8 mouse cellular contexts compared by ENCODE assay signal in genomic region chr19:53314530-53315208, GRCm38 (mm10). TPM values are rescaled to one million over a fixed set of nuclear protein-coding genes. Genes with fewer than 3 reads are reported as not detected.
A peak's percentile ranks its signal among the peaks of the same experiment; 100 is the strongest.
DNase-seq lines count a peak whose midpoint lies in the region; ATAC-seq and TF ChIP-seq lines count a peak whose summit lies in the region.

No protein-coding gene starts in this region.

- TF ChIP-seq CTCF in G1E (IDR thresholded peaks at IDR 0.05; ENCODE audit: low read depth, low read length) = no peak
- TF ChIP-seq CTCF in heart, postnatal 0 days (IDR thresholded peaks at IDR 0.05; ENCODE audit: low read depth) = no peak

- peaks cover 27% of the 10 kb centered on the region for H3K4me1 ChIP-seq in heart, embryonic 12.5 days (replicated peaks)
- peaks cover 63% of the 10 kb centered on the region for H3K4me1 ChIP-seq in G1E (ENCODE audit: insufficient read depth, low read depth, low read length)
- H3K4me1 ChIP-seq in heart, postnatal 0 days (ENCODE audit: control insufficient read depth, insufficient read depth) = peaks cover 17% of the 10 kb centered on the region
- H3K4me1 ChIP-seq in midbrain, embryonic 10.5 days = peaks cover 38% of the 10 kb centered on the region

- peak overlapping the region; percentile 57 for H3K9ac ChIP-seq in heart, embryonic 12.5 days
- H3K9ac ChIP-seq in heart, postnatal 0 days (replicated peaks; ENCODE audit: low read depth, low read length) = peak overlapping the region; percentile 39

- peak overlapping the region; percentile 82 for H3K4me2 ChIP-seq in heart, embryonic 12.5 days
- peak overlapping the region; percentile 91 for H3K4me2 ChIP-seq in heart, postnatal 0 days (ENCODE audit: low read depth, low read length)

- no peaks in the 10 kb centered on the region for H3K27me3 ChIP-seq in heart, embryonic 12.5 days (replicated peaks)
- no peaks in the 10 kb centered on the region for H3K27me3 ChIP-seq in G1E (ENCODE audit: insufficient read depth, low read length)
- no peaks in the 10 kb centered on the region for H3K27me3 ChIP-seq in heart, postnatal 0 days (ENCODE audit: control insufficient read depth, insufficient read depth, low read length)
- no peaks in the 10 kb centered on the region for H3K27me3 ChIP-seq in midbrain, embryonic 10.5 days (ENCODE audit: low read depth, poor library complexity, severe bottlenecking)

- no peak for DNase-seq in heart, postnatal 10 days
- DNase-seq in G1E (ENCODE audit: low spot score) (no peak), adipocyte (ENCODE audit: low spot score) (no peak)
- DNase-seq in heart, postnatal 0 days (ENCODE audit: low spot score) = no peak
- DNase-seq in midbrain, embryonic 10.5 days (ENCODE audit: low spot score) = no peak
- DNase-seq in embryo, embryonic 10.5 days (ENCODE audit: low spot score) = no peak
- DNase-seq in thymus, postnatal 4 days = no peak

- no peaks in the 10 kb centered on the region for H3K9me3 ChIP-seq in heart, embryonic 12.5 days (replicated peaks)
- H3K9me3 ChIP-seq in G1E (replicated peaks) = no peaks in the 10 kb centered on the region
- no peaks in the 10 kb centered on the region for H3K9me3 ChIP-seq in heart, postnatal 0 days (replicated peaks; ENCODE audit: control insufficient read depth, low read length)
- no peaks in the 10 kb centered on the region for H3K9me3 ChIP-seq in midbrain, embryonic 10.5 days (replicated peaks)

- H3K36me3 ChIP-seq in heart, embryonic 12.5 days = no peaks in the 10 kb centered on the region
- H3K36me3 ChIP-seq in G1E (replicated peaks) = peaks cover 29% of the 10 kb centered on the region
- H3K36me3 ChIP-seq in heart, postnatal 0 days (replicated peaks; ENCODE audit: control insufficient read depth, insufficient read depth, low read length) = no peaks in the 10 kb centered on the region
- no peaks in the 10 kb centered on the region for H3K36me3 ChIP-seq in midbrain, embryonic 10.5 days

- intact Hi-C loops in heart, postnatal 10 days (cut with DNase I) = loop anchor here (5.0 kb wide), 3 partner anchors 53 to 302 kb away; partner anchors contain the start of gene Add3

- peak overlapping the region; percentile 80 for H3K27ac ChIP-seq in heart, embryonic 12.5 days (ENCODE audit: poor library complexity, severe bottlenecking)
- peak overlapping the region; percentile 98 for H3K27ac ChIP-seq in heart, postnatal 0 days (ENCODE audit: low read depth)
- peak overlapping the region; percentile 97; the same call in 1 of the 2 replicates for H3K27ac ChIP-seq in midbrain, embryonic 10.5 days (replicated peaks)

- 42% methylated on average over 16 of the region's 16 CpGs for WGBS in heart, embryonic 12.5 days
- WGBS in heart, postnatal 0 days = 24% methylated on average over 16 of the region's 16 CpGs
- 60% methylated on average over 16 of the region's 16 CpGs for WGBS in midbrain, embryonic 10.5 days

- H3K4me3 ChIP-seq in heart, embryonic 12.5 days = peak overlapping the region; percentile 82
- peak overlapping the region; percentile 95; the same call in 1 of the 2 replicates for H3K4me3 ChIP-seq in G1E (ENCODE audit: low read depth, low read length)
- H3K4me3 ChIP-seq in heart, postnatal 0 days (ENCODE audit: low read depth, low read length) = peak overlapping the region; percentile 95
- H3K4me3 ChIP-seq in midbrain, embryonic 10.5 days = peak overlapping the region; percentile 89

- no peak for TF ChIP-seq EP300 in heart, postnatal 0 days (IDR thresholded peaks at IDR 0.05; ENCODE audit: low read depth)

- ATAC-seq in heart, embryonic 12.5 days (ENCODE audit: insufficient number of reproducible peaks, low FRiP score) = no peak
- no peak for ATAC-seq in G1E (ENCODE audit: extremely low read depth, insufficient number of reproducible peaks, low FRiP score, poor library complexity, severe bottlenecking)
- ATAC-seq in heart, postnatal 0 days (ENCODE audit: insufficient read depth, low read depth) = no peak

RNA-seq across cellular contexts. Expression of gene Mxi1, which starts 4.4 kb away (rescaled TPM):
- polyA plus RNA-seq in heart, embryonic 12.5 days (2016; fragmentation: Nextera tagmentation; extraction: Ambion mirVana) = 40.0 and 42.7 TPM in 2 replicates
- total RNA-seq in heart, postnatal 10 days (2021) = 10 to 100 TPM; 36.3 to 39.9 TPM
- total RNA-seq in G1E (2014; fragmentation: Nextera tagmentation) = 45.8 and 74.6 TPM in 2 replicates
- 43.0 and 47.1 TPM in 2 replicates for total RNA-seq in G1E (2017)
- 20.5 and 23.4 TPM in 2 replicates for polyA plus RNA-seq in G1E (2012)
- total RNA-seq in heart, postnatal 0 days (2014; rRNA removed; ENCODE audit: low replicate concordance) = 32.1 and 44.3 TPM in 2 replicates
- 31.2 and 34.8 TPM in 2 replicates for polyA plus RNA-seq in heart, postnatal 0 days (2015; fragmentation: Nextera tagmentation; extraction: Ambion mirVana)
- 19.7 and 28.5 TPM in 2 replicates for polyA plus RNA-seq in midbrain, embryonic 10.5 days (2016; fragmentation: Nextera tagmentation; extraction: Ambion mirVana)

RNA-seq across cellular contexts. Expression of gene Gm10197, which starts 56.9 kb away (rescaled TPM):
- not detected in 2 replicates for polyA plus RNA-seq in heart, embryonic 12.5 days (2016; fragmentation: Nextera tagmentation; extraction: Ambion mirVana)
- total RNA-seq in heart, postnatal 10 days (2021) = not detected
- total RNA-seq in G1E (2014; fragmentation: Nextera tagmentation) = not detected in 2 replicates
- 6.6 TPM in 1 of 2 replicates, not detected in the other for total RNA-seq in G1E (2017)
- not detected in 2 replicates for polyA plus RNA-seq in G1E (2012)
- not detected in 2 replicates for total RNA-seq in heart, postnatal 0 days (2014; rRNA removed; ENCODE audit: low replicate concordance)
- polyA plus RNA-seq in heart, postnatal 0 days (2015; fragmentation: Nextera tagmentation; extraction: Ambion mirVana) = not detected in 2 replicates
- 2.1 and 4.3 TPM in 2 replicates for polyA plus RNA-seq in midbrain, embryonic 10.5 days (2016; fragmentation: Nextera tagmentation; extraction: Ambion mirVana)
